Mouse (Mus musculus): ENCODE data around the gene Cars. TPM values are rescaled to one million over a fixed set of nuclear protein-coding genes. Genes with fewer than 3 reads are reported as not detected.

The Cars gene
- polyA plus RNA-seq, 1 experiment = 9.6 TPM

- no peaks in the 10 kb centered on the region for H3K27me3 ChIP-seq (replicated peaks; ENCODE audit: control insufficient read depth, insufficient read depth, low read length)
- H3K4me3 ChIP-seq (ENCODE audit: insufficient read depth, low read depth, low read length) = no peak overlapping the region
- H3K27ac ChIP-seq (ENCODE audit: insufficient read depth, low read depth, low read length) = no peak overlapping the region
- H3K4me1 ChIP-seq (ENCODE audit: control insufficient read depth, insufficient read depth, low read length) = 0 out of 2 replicates have a peak, but pooled peaks cover 6% of the 10 kb centered on the region
- DNase-seq = no peak
- 96% methylated on average over 4 of the region's 4 CpGs for WGBS
- H3K36me3 ChIP-seq (ENCODE audit: control insufficient read depth, insufficient read depth, low read length) = no peaks in the 10 kb centered on the region; the same call in 1 of the 2 replicates
- TF ChIP-seq CTCF (conservative IDR thresholded peaks at IDR 0.05; ENCODE audit: insufficient read depth, insufficient read length, low read depth, low read length) = no peak
- no peak for TF ChIP-seq POLR2A (IDR thresholded peaks at IDR 0.05; ENCODE audit: low read depth, low read length)
These were observed 85.5 kb downstream of the Cars start for GRCm38 (mm10) chr7:143514416-143514768.

GRCm38 (mm10) chr7:143513763-143514415 lies 86.0 kb downstream of the Cars start:
- TF ChIP-seq CTCF (conservative IDR thresholded peaks at IDR 0.05; ENCODE audit: insufficient read depth, insufficient read length, low read depth, low read length) = no peak
- TF ChIP-seq POLR2A (IDR thresholded peaks at IDR 0.05; ENCODE audit: low read depth, low read length) = no peak
- no peak overlapping the region for H3K27ac ChIP-seq (ENCODE audit: insufficient read depth, low read depth, low read length)
- 81% methylated on average over 10 of the region's 10 CpGs for WGBS
- no peaks in the 10 kb centered on the region for H3K27me3 ChIP-seq (replicated peaks; ENCODE audit: control insufficient read depth, insufficient read depth, low read length)
- H3K36me3 ChIP-seq (ENCODE audit: control insufficient read depth, insufficient read depth, low read length) = no peaks in the 10 kb centered on the region; the same call in 1 of the 2 replicates
- H3K4me1 ChIP-seq (ENCODE audit: control insufficient read depth, insufficient read depth, low read length) = 0 out of 2 replicates have a peak, but pooled peaks cover 6% of the 10 kb centered on the region
- H3K4me3 ChIP-seq (ENCODE audit: insufficient read depth, low read depth, low read length) = no peak overlapping the region
- no peak for DNase-seq

GRCm38 (mm10) chr7:143511335-143511712 lies 88.6 kb downstream of the Cars start:
- DNase-seq = no peak
- H3K27me3 ChIP-seq (replicated peaks; ENCODE audit: control insufficient read depth, insufficient read depth, low read length) = no peaks in the 10 kb centered on the region
- H3K4me3 ChIP-seq (ENCODE audit: insufficient read depth, low read depth, low read length) = no peak overlapping the region
- TF ChIP-seq CTCF (conservative IDR thresholded peaks at IDR 0.05; ENCODE audit: insufficient read depth, insufficient read length, low read depth, low read length) (no peak), POLR2A (IDR thresholded peaks at IDR 0.05; ENCODE audit: low read depth, low read length) (no peak)
- H3K4me1 ChIP-seq (ENCODE audit: control insufficient read depth, insufficient read depth, low read length) = 0 out of 2 replicates have a peak, but pooled peaks cover 6% of the 10 kb centered on the region
- H3K27ac ChIP-seq (ENCODE audit: insufficient read depth, low read depth, low read length) = no peak overlapping the region
- no peaks in the 10 kb centered on the region; the same call in 1 of the 2 replicates for H3K36me3 ChIP-seq (ENCODE audit: control insufficient read depth, insufficient read depth, low read length)

- Histone ChIP-seq H3K27ac (ENCODE audit: insufficient read depth, low read depth, low read length) (no peak overlapping the region), H3K4me3 (ENCODE audit: insufficient read depth, low read depth, low read length) (no peak overlapping the region), H3K36me3 (ENCODE audit: control insufficient read depth, insufficient read depth, low read length) (no peaks in the 10 kb centered on the region; the same call in 1 of the 2 replicates), H3K4me1 (ENCODE audit: control insufficient read depth, insufficient read depth, low read length) (0 out of 2 replicates have a peak, but pooled peaks cover 6% of the 10 kb centered on the region), H3K27me3 (replicated peaks; ENCODE audit: control insufficient read depth, insufficient read depth, low read length) (no peaks in the 10 kb centered on the region)
- peak; percentile 73 for DNase-seq
- WGBS = 67% methylated on average over 3 of the region's 3 CpGs
- TF ChIP-seq POLR2A (IDR thresholded peaks at IDR 0.05; ENCODE audit: low read depth, low read length) (no peak), CTCF (conservative IDR thresholded peaks at IDR 0.05; ENCODE audit: insufficient read depth, insufficient read length, low read depth, low read length) (no peak)
These were observed 89.1 kb downstream of the Cars start for GRCm38 (mm10) chr7:143510593-143511334.

- 0 out of 2 replicates have a peak, but pooled peaks cover 6% of the 10 kb centered on the region for H3K4me1 ChIP-seq (ENCODE audit: control insufficient read depth, insufficient read depth, low read length)
- peak; percentile 63 for DNase-seq
- 56% methylated on average over 1 of the region's 1 CpGs for WGBS
- no peaks in the 10 kb centered on the region for H3K36me3 ChIP-seq (ENCODE audit: control insufficient read depth, insufficient read depth, low read length)
- no peak overlapping the region for H3K27ac ChIP-seq (ENCODE audit: insufficient read depth, low read depth, low read length)
- H3K4me3 ChIP-seq (ENCODE audit: insufficient read depth, low read depth, low read length) = no peak overlapping the region
- H3K27me3 ChIP-seq (replicated peaks; ENCODE audit: control insufficient read depth, insufficient read depth, low read length) = no peaks in the 10 kb centered on the region
- TF ChIP-seq POLR2A (IDR thresholded peaks at IDR 0.05; ENCODE audit: low read depth, low read length) = no peak
- no peak for TF ChIP-seq CTCF (conservative IDR thresholded peaks at IDR 0.05; ENCODE audit: insufficient read depth, insufficient read length, low read depth, low read length)
These were observed 90.3 kb downstream of the Cars start for GRCm38 (mm10) chr7:143509566-143509965.

Other genes with a start within 250 kb of the Cars start
- 30.8 and 31.0 TPM in 2 replicates for gene Cdkn1c, start 139.0 kb downstream of the Cars start, polyA plus RNA-seq (2012; rRNA removed)
- 1,125 and 1,412 TPM in 2 replicates for gene Slc22a18, start 126.4 kb downstream of the Cars start, polyA plus RNA-seq (2012; rRNA removed)
- gene Phlda2, start 96.9 kb downstream of the Cars start, polyA plus RNA-seq (2012; rRNA removed) = 46.6 and 50.2 TPM in 2 replicates
- 60.2 and 68.7 TPM in 2 replicates for gene Nap1l4, start 51.0 kb downstream of the Cars start, polyA plus RNA-seq (2012; rRNA removed)
- gene Tnfrsf26, start 28.6 kb upstream of the Cars start, polyA plus RNA-seq (2012; rRNA removed) = 0.91 and 1.4 TPM in 2 replicates
- 5.4 and 5.6 TPM in 2 replicates for gene Tnfrsf22, start 49.6 kb upstream of the Cars start, polyA plus RNA-seq (2012; rRNA removed)
- 3.0 and 3.5 TPM in 2 replicates for gene Tnfrsf23, start 85.8 kb upstream of the Cars start, polyA plus RNA-seq (2012; rRNA removed)
- 75.0 and 77.1 TPM in 2 replicates for gene Osbpl5, start 156.9 kb upstream of the Cars start, polyA plus RNA-seq (2012; rRNA removed)
- gene Mrgprg, start 166.9 kb upstream of the Cars start, polyA plus RNA-seq (2012; rRNA removed) = 0.33 and 1.1 TPM in 2 replicates
- 2.3 and 2.8 TPM in 2 replicates for gene Mrgpre, start 184.4 kb upstream of the Cars start, polyA plus RNA-seq (2012; rRNA removed)
- gene Nadsyn1, start 222.8 kb upstream of the Cars start, polyA plus RNA-seq (2012; rRNA removed) = 31.3 and 33.4 TPM in 2 replicates
- gene Dhcr7, start 223.1 kb upstream of the Cars start, polyA plus RNA-seq (2012; rRNA removed) = 51.7 and 81.9 TPM in 2 replicates

Measured in kidney, adult 2 months (tissue).